Mouse (Mus musculus): ENCODE measurements around the gene Tra2b. TPM values are rescaled to one million over a fixed set of nuclear protein-coding genes. Genes with fewer than 3 reads are reported as not detected.
"Not testable (repeated sequence)": the region's sequence is repeated elsewhere in the genome, so short reads cannot be mapped to it uniquely, and the experiment has no call there.

Tra2b gene
- total RNA-seq, 2 experiments from 2014 or later: 256 to 564 TPM

DNA sequence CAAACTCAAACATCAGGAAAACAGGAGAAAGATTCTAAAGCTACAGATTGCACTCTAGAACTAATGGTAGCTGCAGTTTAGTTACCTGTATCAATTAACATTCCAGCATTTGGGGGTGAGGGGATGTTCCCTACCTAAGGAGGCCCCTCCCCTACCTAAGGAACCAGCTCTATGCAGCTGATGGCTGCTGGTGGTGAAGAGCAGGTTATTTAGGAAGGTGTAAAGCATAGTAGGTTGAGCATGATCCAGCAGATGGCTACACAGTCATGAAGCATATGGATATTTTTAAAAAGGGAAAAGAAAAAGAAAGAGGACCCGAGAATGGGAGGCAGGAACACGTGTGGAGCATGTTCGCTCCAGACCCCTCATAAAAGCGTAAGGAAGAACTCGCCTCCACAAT lies 15.5 kb downstream of the Tra2b start:
- no peak for ATAC-seq (replicated peaks; ENCODE audit: poor library complexity, severe bottlenecking)

DNA sequence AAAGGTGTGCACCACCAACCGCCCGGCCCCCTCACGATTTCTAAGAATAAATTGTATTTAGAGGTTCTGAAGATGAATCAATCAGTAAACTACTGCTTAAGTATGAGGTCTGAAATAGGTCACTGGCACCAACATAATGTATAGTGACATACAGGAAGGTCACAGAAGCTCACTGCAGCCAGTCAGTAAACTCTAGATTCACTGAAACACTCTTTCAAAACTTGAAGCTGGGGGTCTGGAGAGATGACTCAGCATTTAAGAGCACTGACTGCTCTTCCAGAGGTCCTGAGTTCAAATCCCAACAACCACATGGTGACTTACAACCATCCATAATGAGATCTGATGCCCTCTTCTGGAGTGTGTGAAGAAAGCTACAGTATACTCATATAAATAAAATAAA lies 16.1 kb downstream of the Tra2b start:
- no peak for ATAC-seq (replicated peaks; ENCODE audit: poor library complexity, severe bottlenecking)

DNA sequence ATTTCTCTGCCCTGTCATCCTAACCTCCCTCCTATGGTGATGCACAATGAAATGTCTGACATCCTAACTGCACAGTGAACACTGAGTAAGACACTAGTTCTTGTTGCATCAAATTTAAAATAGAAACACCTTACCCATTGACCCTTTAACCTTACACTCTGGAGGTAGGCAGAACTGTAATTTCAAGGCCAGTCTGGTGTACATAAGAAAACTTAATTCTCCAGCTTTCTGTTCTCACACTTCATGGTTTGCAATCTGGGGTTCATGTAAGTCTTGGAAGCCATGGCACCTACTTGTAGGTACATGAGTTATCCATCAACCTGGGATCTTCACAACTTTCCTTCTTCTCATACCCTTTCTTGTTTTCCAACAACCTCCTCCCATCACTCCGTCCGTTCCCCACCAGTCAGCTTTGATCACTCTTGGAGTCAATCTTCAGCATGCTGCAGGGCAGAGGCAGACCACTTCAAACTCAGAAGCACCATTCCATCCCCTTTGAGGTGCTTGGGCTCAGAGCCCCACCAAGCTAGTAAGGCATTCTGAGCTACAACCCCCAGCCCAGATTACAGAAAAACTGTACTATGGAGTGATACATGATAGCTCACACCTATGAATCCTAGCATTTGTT lies 23.5 kb downstream of the Tra2b start:
- ATAC-seq (replicated peaks; ENCODE audit: poor library complexity, severe bottlenecking): no peak

DNA sequence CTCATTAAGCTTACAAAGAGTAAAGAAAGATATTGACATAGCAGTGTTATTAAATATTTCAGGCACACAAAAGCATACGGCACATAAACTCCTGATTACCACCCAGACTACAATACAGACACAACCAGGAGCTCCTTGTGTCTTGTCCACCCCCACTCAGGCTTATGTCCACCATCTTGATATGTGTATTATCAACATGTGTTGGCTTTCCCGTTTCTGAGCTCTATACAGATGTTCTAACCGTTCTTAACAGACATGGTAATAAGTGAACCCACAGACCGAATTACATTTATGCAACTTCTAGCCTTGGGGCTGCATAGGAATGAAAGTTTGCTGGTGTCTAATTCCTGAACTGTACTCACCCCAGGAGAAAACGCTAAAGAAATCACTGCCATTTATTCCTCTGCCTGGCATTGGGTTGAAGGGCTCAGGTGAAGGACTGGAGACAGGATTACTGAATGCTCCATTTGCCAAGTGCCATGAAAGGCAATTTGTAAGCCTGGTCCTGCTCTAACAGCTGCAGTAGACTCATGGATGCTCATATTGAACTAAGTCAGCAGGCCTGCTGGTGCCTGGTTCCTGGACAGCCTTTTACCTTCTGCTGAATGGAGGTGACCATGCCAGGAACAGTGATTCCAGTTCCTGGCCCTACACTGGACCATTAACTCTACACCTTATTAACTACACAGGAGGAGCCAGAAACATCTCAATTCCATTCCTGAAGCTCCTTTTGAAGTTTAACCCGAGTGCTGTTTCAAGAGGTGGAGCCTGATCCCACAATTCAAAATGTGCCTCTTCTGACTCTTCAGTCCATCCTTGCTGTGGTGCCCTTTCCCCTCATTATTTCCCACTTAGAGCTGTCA lies 24.2 kb downstream of the Tra2b start:
- peak; percentile 8; the same call in 1 of the 2 replicates for ATAC-seq (replicated peaks; ENCODE audit: poor library complexity, severe bottlenecking)

DNA sequence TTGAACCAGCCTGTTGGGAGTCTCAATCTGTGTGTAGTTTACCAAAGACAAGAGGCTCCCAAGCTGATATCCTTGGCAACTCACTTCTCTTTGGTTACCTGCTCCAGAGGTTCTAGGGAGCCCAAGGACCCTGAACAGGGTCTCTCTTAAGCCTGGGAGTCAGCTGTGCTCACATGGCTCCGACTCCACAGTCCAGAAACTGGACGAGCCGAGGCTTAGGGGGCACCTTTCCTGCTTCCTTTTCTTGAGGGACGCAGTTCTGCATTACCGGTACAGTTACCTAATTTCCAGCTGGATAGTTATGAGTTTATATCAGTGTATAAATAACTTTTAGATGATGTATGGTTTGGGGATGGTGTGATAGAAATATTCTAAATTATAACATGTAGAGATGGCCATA lies 24.9 kb downstream of the Tra2b start:
- ATAC-seq (replicated peaks; ENCODE audit: poor library complexity, severe bottlenecking): peak; percentile 23

DNA sequence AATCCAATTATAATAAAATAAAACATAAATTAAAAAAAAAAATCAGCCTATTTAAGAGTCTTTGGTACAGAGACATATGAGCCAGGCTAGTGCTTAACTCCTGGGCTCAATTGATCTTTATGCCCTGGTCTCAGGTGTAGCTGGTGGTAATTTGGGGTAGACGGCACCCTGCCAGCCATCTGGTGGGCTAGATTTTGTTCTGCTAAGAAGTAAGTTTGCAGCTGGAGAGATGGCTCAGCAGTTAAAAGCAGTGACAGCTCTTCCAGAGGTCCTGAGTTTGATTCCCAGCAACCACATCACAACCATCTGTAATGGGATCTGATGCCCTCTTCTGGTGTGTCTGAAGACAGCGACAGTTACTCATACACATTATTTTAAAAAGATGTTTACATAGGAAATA lies 25.8 kb downstream of the Tra2b start:
- ATAC-seq (replicated peaks; ENCODE audit: poor library complexity, severe bottlenecking): no peak

DNA sequence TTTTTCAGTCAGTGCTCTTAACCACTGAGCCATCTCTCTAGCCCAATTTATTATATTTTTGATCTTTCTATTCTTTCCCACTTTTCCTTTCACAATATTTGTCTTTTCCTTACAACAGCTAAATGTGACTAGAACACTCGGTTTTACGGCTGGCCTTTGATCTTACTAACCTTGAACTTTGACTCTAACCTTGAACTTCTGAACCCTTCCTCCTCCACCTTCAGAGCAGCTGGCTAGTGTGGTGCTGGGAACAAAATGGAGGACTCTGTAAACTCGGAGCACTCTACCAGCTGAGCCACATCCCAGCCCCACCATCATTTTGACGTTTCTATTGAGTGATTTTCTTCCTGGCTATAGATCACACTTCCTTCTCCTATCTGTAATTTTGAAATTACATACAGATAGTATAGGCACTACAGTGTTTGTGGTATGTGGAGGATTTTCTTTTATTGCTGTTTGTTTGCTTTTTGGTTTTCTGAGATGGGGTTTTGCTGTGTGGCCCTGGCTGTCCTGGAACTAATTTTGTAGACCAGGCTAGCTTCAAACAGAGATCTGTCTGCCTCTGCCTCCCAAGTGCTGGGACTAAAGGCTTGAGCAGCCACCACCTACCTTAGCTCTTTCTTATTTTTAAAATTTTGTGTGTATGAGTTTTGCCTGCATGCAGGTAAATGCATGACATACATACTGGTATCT lies 26.7 kb downstream of the Tra2b start:
- 0 out of 2 replicates have a peak, but pooled peaks have one; percentile 9 for ATAC-seq (replicated peaks; ENCODE audit: poor library complexity, severe bottlenecking)

DNA sequence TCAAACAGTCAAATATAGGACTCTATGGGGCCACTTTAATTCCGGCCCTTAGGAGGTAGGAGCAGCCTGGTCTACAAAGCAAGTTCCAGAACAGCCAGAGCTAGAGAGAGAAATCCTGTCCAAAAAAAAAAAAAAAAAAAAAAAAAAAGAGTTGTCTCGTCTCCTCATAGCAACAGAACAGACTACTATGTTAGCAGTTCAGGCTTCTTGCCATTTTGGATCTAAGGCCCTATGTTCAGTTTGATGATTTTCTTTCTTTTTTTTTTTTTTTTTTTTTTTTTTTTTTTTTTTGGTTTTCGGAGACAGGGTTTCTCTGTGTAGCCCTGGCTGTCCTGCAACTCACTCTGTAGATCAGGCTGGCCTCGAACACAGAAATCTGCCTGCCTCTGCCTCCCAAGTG lies 27.4 kb downstream of the Tra2b start:
- not testable (repeated sequence) for ATAC-seq (replicated peaks; ENCODE audit: poor library complexity, severe bottlenecking)

DNA sequence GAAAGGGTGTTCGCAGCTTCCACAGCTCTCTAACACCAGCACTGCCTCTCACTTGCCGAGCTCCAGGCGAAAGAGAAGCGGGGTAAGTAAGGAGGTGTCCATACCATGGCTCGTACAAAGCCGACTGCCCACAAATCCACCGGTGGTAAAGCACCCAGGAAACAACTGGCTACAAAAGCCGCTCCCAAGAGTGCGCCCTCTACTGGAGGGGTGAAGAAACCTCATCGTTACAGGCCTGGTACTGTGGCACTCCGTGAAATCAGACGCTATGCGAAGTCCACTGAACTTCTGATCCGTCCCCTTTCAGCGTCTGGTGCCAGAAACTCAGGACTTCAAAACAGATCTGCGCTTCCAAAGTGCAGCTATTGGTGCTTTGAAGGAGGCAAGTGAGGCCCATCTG lies 29.0 kb downstream of the Tra2b start:
- no peak for ATAC-seq (replicated peaks; ENCODE audit: poor library complexity, severe bottlenecking)

DNA sequence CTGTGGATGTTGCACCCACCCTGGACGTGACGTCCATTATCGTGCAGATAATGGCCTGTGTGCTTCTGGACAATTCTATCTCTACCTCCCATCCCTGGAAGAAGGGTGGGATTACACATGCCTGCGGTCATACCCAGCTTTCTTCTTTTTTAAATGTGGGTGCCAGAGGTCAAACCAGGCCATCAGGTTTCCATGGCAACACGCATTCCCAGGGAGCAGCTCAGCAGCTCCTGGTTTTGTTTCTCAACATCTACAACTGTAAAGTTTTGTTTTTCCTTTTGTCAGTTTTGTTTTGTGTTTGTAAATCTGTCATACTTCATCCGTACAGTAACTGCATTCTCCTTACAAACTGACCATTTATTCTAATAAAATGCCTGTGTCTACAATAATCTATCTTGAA lies 31.3 kb downstream of the Tra2b start:
- no peak; the same call in 1 of the 2 replicates for ATAC-seq (replicated peaks; ENCODE audit: poor library complexity, severe bottlenecking)

DNA sequence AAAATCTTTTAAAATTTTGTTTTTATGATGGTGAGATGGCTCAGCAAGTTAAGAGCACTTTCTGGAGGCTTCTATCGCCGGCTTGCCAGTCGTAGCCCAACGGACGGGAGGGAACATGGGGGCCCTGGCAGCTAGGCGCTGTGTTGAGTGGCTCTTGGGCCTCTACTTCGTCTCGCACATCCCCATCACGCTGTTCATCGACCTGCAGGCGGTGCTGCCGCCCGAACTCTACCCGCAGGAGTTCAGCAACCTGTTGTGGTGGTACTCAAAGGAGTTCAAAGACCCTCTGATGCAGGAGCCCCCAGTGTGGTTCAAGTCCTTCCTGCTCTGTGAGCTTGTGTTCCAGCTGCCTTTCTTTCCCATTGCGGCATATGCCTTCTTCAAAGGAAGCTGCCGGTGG lies 35.5 kb downstream of the Tra2b start:
- not testable (repeated sequence) for ATAC-seq (replicated peaks; ENCODE audit: poor library complexity, severe bottlenecking)

DNA sequence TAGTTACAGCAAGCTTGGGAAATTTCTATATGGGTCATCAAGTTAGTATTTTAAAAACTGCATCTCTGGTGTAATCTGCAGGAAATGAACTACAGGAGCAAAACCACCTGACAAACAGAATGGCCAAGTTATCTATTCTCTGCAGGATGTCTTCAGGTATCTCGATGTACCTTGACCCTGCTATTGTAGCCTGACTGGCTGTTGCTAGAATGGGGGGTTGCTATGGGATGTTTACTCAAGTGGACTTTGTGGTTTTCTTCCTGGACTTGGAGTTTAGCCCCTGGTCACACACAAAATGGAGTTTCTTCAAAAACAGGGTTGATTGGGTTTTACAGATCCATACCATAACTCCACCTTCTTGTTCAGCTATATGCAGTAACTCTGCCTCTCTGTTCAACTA lies 62.3 kb downstream of the Tra2b start:
- ATAC-seq (replicated peaks; ENCODE audit: poor library complexity, severe bottlenecking): no peak

DNA sequence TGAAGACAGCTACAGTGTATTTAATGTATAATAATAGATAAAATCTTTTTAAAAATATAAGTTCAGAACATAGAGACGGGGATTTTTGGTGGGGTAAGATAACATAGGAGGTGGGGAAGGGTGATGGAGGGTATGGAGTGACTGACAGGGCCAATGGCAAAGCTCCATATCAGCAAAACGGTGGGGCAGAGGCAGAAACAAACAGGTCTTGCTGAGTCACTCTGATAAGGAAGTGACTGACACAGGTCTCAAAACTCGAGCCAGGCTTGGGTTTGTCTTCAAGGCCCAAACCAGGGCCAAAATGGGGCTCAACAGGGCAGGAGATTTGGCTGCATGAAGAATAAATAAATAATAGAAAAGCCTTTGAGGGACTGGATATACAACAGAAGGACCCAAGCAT lies 63.9 kb downstream of the Tra2b start:
- no peak for ATAC-seq (replicated peaks; ENCODE audit: poor library complexity, severe bottlenecking)

DNA sequence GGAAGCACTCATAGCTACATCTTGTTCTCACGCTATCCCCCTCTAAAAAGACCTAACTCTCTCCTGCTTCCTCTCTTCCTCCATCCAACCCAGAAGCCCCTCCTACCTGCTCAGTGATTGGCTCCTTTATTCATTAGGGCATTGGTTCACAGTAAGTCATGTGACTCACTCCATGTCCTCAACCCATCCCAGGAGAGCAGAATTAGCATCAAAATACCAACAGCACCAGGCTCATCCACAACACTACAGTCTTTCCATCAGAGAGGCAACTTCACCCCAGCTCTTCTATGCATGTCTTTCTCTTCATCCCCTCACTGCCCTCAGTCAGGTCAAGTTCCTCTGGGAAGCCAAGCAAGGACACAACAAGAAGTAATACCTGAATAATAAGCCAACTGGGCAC lies 65.3 kb downstream of the Tra2b start:
- no peak for ATAC-seq (replicated peaks; ENCODE audit: poor library complexity, severe bottlenecking)

Other genes starting within 250 kb of the Tra2b start
- gene Igf2bp2, start 102.7 kb downstream of the Tra2b start, total RNA-seq (2014; fragmentation: Nextera tagmentation): 2.4 and 3.2 TPM in 2 replicates
- 1.6 and 3.2 TPM in 2 replicates for gene Igf2bp2, start 102.7 kb downstream of the Tra2b start, total RNA-seq (2017)
- 2.8 and 5.4 TPM in 2 replicates for gene Etv5, start 173.7 kb upstream of the Tra2b start, total RNA-seq (2014; fragmentation: Nextera tagmentation)
- gene Etv5, start 173.7 kb upstream of the Tra2b start, total RNA-seq (2017): 1.8 and 2.5 TPM in 2 replicates

Measured in granulocyte monocyte progenitor cell, adult 5-6 weeks (primary cell).